Mouse (Mus musculus): ENCODE measurements around the gene Tmem178b.

The Tmem178b gene

DNA sequence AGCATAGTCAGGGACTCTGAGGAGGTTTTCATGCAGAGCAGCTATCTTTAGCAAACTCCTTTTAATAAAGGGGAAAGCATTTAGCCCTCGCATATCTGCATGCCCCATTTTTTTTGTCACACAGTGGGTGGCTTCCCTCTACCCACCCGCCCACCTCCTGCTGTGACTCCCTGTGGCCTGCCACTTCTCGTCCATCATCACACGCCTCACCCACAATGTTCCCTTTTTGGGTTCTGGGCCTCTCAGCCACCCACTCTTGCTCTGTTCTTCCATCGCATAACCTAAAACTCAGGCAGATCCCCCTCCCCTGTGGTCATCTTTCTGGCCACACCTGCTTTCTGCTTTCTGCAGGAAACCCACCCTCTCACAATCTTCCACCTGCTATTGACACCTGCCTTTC is 288.3 kb downstream of the Tmem178b start:
- in situ Hi-C loops (cut with MboI, MseI): no loop called here

DNA sequence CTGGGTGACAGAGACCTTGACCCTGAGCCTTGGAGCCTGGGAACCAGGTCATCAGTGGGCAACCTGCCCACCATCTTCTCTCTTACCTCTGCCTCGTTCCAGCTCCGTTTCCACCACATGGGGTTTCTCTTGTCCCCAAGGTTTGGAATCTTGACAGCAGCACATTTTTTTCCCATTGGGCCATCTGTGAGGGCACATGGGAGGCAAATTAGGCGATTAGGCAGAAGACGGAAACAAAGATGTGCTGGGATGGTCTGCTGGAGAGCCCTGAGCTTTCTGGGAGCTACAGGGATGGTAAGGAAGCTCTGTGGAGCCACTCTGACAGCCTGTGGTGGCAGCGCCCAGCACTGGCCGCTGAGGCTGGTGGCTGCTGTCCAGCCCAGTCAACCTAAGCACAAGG is 300.5 kb downstream of the Tmem178b start:
- in situ Hi-C loops (cut with MboI, MseI): no loop called here

DNA sequence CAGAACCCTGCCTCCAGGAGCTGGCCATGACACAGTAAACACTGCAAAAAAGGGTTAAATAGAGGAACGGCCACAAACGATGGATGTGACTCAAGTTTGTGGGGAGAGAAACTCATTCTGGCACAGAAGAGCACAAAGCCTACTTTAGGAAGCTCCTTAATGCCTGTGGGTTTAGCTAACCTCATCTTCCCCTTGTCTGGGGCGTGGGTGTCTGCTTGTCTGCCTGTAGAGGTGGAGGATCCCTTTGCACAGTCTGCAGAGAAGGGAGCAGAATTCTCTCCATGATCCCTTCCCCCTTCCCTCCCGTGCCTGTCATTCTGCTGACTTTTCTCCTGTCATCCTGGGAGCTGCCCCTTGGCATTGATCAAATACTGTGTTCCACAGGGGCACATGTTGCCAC is 304.8 kb downstream of the Tmem178b start:
- in situ Hi-C loops (cut with MboI, MseI): no loop called here

DNA sequence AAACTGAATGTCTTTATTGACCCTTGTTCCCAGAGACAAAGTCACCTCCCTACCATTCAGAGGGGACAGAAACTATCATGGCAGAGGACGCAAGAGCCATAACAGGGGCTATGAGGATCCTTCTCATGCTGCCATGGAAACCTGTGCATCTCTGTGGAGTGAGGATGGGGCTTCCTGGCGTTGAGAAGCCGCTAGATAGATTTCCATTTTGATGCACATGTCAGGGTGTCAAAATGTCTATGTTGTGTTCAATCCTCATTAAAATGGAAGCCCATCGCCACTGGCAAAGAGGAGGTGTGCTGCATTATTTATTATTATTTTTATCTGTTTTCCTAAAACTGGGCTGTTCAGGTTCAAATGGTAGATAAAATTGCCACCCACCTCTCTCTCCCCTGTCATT is 307.5 kb downstream of the Tmem178b start:
- in situ Hi-C loops (cut with MboI, MseI): no loop called here

DNA sequence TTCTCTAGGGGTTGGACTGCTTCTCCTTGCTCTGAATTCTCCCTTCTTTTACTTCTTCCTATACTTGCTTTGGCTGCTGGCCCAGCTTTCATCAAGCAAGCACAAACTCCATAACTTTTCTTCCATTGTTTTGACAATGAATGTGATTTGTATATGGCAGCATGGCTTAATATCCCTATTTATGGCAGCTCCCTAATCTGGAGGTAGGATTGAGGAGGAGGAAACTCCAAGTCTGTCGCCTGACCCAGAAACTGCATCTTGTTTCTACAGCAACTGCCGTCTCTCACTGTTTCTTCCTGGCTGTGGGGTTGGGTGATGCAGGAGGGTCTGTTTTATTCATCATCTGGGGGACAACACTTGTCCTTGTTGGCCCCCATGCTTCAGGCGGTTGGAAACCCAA is 327.6 kb downstream of the Tmem178b start:
- in situ Hi-C loops (cut with MboI, MseI): no loop called here

DNA sequence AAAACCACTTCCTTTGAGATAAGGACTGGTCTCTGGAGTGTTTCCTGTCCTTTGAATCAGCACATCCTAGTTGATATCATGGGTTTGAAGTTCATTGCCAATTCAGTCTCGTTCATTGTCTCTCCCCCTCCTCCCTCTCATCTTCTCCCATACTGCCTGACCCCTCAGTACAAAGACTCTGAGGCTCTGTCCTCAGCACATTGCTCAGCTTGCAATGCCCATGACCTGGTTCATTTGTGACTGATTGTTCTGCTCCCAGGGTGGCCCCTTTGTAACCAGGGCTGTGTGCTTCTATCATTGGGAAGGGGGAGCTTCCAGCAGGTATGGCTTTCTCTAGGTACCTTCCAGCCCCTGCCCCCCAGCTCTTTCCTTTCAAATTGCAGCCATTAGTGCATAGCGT is 329.5 kb downstream of the Tmem178b start:
- in situ Hi-C loops (cut with MboI, MseI): no loop called here

DNA sequence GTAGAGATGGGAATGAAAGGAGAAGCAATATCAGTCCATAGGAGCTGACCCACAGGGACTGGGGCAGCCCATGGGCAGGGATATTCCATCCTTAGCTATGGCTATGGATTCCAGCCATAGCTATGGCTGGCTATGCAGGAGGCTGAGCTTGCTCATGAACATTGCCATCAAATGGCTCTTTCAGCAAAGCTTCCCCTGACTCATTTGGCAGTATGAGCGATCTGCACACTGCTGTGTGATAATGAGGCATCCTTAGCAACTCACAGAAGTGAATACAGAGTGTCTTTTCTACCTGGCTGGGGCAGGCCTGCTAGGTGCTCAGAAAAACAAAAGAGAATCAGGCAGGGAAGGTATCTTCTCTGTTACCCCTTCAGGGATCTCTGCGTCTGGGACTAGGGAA is 332.3 kb downstream of the Tmem178b start:
- in situ Hi-C loops (cut with MboI, MseI): no loop called here

DNA sequence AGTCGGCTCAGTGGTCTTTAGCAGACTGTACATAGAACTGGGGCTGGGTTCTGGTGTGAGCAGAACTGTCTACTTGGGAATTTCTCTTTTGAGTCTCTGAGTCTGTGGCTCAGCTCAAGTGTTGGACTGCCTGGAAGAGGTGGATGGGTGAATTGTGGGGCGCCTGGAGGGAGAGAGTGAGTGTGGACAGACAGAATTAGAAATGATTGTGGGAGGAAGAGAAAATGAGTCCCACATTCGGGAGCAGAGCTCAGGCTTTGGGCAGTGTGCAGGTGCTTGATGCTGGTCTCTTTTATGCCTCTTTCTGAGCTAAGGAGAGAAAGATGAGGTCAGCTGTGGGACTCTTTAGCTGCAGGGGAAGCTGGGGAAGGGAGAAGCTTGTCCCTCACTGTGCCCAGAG is 334.9 kb downstream of the Tmem178b start:
- in situ Hi-C loops (cut with MboI, MseI): no loop called here

DNA sequence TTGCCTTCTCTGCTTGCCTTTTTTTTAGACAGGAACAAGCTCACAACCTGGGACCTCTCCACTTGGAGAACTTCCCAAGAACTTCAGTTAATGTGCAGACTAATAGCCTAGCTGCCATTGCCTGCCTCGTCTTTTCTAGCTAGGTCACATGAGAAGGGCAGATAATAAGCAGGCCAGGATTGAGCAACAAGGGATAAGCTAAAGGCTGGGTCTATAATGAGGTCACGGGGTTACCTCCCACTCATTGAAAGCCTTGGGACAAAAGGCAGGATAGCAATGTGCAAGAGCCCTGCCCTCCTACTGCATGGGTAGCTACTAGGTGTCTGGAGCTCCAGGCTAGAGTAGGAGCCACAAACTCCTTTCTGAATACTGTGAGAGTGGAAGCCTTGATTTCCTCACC is 336.1 kb downstream of the Tmem178b start:
- in situ Hi-C loops (cut with MboI, MseI): no loop called here

DNA sequence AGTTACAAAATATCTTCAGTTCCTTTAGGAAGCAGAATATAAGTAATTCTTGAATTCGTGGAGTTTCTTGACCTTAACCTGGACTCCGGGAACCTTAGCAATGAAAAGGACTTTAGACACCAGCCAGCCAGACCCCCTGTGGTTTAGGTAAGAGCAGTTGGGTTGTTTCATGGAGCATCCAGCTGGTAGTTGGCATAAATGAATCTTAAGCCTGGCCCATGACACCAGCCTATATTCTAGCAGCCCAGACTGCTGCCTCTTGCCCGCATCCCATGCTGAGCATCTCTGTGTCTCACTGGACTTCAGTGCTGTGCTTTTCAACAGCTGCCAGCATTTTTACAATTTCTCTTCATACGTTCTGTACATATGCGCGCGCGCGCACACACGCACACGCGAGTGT is 344.1 kb downstream of the Tmem178b start:
- in situ Hi-C loops (cut with MboI, MseI): no loop called here

DNA sequence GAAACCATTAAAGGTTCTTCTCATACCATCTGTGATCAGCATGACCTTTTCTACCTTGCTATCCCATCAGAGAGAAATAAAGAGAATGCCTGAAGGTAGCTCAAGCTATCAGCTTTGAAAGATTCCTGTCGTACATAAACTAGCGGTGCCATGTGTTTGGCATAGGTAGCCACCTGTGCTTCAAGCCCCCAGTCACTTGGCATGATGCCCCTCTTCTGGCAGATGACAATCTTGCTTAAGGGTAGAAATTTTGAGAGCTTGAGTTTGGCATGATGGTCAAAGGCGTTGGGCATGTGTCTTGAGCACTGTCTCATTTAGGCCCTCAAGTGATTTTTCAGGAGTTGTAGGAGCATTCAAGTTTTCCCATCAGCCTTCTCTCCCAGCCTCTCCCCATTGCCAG is 344.6 kb downstream of the Tmem178b start:
- in situ Hi-C loops (cut with MboI, MseI): no loop called here

DNA sequence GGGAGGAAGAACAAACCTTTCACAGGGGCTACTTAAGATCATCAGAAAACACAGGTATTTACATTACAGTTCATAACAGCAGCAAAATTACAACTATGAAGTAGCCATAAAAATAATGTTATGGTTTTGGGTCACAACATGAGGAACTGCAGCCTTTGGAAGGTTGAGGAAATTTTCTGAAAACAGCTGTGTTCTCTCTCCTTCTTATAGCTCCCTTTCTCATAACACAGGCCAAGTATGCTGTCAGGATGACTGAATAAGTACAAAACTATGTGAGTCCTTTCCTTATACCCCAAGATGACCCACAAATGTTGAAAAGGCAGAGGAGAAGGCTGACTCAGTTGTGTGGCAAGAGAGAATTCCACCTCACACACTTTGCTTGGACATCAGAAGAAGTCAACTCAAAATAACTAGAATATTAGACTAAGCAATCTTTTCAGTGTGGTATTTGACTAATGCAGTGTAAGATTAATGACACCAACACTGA is 347.6 kb downstream of the Tmem178b start:
- in situ Hi-C loops (cut with MboI, MseI): no loop called here

DNA sequence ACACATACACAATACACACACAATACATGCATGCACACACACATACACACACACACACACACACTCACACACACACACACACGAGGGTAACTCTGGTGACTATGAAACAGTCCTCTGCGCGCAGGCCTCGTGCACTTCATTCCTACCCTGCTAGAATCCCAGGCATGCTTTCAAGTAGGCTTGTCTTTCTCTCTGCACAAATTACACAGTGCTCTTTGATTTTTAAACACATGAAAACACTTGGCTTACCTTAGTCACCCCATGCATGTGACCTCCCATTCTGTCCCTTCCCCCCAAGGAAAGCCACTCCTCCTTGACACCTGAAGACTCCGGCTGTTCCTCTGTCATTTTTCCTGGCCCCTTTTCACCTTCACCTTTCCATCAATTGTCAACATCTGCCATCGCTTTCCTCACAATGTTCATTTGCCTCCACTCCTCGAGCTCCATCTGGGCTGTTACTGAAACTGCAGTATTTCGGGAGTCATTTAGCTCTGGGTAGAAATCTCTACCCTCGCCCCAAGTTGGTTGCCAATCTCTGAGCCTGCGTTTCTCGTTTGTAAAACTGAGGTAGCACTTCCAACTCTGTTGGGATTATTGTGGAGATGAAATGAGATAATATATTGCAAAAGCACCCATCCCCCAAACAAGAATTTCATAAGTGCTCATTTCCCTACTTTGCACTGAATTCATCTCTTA is 352.7 kb downstream of the Tmem178b start:
- in situ Hi-C loops (cut with MboI, MseI): no loop called here

DNA sequence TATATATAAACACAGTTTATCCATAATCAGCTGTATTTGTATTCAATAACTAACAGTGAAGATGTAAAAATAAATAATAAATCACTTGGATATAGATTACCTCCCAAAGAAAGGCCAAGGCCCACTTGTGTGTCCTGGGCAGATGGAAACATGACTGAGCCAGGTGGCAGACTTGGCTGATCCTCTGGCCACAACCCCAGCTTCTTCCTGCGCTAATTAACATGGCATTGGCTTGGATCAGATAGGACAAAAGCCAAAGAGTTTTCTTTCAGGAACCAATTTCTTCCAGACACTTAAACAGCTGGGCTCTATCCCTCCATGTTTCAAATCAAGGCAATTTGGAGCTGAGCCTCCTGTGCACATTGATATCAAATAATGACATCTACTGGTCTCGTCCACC is 355.9 kb downstream of the Tmem178b start:
- in situ Hi-C loops (cut with MboI, MseI): no loop called here

DNA sequence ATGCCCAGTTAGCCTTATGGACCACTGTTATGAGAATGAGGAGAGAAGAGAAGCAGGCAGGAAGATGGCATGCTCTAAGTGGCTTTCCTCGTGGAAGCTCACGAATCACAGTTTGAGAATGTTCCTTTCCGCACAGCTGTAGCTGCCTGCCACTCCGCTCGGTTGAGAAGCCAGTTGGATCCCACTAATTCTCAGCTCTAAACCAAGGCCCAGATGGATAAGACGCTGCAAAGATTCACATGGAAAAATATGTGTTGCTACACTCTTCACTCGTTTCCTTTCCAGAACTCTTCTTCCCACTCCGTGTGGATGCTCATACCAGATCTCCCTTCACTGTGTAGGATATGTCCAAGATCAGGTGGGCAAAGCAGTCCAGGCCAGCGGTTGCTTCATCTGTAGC is 356.9 kb downstream of the Tmem178b start:
- in situ Hi-C loops (cut with MboI, MseI): no loop called here

DNA sequence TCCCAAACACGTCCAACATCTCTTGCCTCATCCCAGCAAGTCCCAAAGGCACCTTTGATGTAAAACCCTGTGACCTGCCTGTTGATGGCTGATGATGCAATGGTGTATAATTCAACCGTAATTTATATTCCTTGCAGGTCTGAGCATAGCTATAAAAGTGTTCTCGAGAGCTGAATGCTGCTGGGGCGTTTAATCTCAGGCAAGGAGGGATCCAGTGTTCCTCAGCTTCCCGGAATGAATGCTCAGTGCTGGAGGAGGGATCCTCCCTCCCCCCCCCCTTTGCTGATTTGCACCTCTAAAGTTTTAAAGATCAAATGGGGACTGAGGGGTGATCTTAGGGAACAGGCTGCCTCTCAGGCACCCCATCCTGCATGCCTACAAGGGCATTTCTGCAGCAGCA is 361.0 kb downstream of the Tmem178b start:
- in situ Hi-C loops (cut with MboI, MseI): no loop called here

DNA sequence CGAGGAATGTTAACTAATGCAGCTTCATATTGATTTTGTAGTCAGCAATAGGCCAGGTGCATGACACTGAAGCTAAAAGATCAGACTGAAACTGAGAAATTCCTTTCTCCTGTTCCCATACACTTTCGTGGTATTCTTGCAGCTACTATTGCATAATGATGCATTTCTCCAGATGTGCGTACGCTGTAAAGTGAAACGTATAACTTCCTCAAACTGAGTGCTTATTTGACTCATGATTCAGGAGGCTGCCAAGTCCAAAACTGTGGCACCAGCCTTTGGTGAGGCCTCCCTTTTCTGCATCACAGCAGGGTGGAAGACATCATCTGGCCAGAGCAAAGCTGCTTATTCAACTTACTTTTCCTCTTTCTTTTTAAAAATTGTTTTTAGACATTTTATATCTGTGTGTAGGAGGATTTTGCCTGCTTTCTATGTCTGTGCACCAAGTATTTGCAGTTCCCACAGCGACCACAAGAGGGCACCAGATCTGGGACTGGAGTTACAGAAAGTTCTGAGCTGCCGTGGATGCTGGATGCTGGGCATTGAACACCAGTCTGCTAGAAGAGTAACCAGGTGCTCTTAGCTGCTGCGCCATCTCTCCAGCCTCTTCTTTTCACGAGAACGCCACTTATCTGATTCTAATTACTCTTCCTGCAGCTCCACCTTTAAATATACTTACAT is 362.9 kb downstream of the Tmem178b start:
- in situ Hi-C loops (cut with MboI, MseI): no loop called here

DNA sequence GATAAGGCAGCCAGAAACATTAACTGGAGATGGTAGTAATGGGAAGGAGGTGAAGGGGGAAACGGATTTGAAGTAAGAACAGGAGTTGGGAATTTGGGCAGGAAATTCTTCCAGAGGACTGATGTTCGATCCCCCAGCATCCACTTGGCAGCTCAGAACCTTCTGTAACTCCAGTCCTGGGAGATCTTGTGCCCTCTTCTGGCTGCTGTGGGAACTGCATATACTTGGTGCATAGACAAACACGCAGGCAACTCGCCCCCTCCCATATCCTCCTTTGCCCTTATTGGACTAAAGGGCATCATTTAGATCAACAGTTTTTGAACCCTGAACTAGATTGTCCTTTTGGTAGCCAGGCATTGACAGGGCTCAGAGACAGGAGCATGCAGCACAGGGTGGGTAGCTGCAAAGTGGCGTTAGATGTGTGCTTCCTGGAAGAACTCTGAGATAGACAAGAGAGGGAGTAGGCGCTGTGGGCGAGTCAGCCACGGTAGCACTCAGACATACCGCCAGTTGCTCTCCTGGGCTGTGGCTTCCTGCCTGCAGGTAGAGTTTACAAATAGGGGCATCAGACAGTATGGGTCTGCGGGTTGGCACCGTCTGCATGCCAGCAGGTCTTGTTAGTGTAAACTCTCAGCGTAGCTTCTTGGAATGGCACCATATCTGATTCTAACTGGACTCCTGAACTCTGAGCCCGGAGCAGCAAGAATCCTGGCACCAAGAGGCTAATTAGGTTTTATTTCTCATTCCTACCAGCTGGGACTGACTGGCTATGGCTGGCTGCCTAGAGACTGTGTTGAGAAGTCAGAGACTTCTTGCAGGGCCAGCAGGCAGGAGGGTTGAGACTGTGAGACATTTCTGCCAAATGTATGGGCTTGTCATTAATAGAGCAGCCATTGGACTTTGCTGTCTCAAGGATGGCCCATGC is 364.0 kb downstream of the Tmem178b start:
- in situ Hi-C loops (cut with MboI, MseI): no loop called here

DNA sequence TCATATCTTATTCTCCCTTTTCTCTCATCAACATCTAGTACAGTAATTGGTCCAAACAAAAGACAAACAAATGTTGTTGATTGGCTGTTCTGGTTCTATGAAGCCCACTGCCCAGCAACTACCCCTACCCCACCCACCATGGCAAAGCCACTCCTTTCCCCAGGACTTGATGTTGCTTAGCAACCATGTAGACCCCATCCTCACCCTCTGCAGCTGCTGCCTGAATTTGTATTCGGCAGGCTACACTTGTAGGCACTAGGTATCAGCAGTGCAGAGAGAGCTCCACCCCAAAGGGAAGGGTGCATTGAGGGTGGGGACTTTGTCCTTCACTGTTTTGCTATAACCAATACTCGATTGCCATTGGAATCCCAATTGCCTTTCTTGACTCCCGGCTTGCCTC is 365.8 kb downstream of the Tmem178b start:
- in situ Hi-C loops (cut with MboI, MseI): no loop called here

DNA sequence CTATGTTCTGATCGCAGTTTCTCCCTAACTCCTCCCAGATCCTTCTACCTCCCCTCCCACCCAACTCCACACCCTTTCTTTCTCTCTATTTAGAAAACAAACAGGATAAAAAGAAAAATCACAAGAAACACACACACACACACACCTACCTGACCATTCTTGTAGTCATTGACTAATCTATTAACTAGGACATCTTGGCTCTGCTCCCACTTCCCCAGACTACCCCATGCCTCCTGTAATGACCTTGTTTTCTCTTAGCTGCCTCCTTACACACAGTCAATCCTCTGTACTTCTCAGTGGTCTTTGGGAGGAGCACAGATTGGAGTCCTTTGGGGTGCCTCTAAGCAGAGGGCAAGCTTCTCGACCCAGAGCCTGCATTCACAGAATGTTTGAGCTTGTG is 367.6 kb downstream of the Tmem178b start:
- in situ Hi-C loops (cut with MboI, MseI): no loop called here

DNA sequence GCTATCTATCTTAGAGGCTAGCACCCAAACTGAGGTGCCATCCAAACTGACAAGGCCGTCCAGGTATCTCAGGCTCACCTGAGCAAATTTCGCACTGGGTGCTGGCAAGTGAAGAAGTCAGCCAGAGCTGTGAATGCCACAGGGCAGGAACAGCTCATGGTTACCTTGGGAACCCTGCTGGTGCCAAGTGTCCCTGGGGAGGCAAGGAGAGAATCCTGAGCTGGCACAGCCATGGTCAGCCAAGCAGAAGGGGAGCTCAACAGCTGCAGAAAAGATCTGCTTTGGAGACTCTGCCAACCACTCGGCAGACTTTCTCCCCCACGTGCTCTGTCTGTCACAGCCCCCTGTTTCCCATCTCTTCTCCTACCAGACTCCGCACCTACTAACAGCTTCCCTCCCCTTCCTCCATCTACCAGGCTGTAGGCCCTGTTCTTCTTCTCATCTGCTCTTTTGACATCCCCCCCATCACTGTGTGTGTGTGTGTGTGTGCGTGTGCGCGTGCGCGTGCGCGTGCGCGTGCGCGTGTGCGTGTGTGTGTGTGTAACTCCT is 374.4 kb downstream of the Tmem178b start:
- in situ Hi-C loops (cut with MboI, MseI): no loop called here

DNA sequence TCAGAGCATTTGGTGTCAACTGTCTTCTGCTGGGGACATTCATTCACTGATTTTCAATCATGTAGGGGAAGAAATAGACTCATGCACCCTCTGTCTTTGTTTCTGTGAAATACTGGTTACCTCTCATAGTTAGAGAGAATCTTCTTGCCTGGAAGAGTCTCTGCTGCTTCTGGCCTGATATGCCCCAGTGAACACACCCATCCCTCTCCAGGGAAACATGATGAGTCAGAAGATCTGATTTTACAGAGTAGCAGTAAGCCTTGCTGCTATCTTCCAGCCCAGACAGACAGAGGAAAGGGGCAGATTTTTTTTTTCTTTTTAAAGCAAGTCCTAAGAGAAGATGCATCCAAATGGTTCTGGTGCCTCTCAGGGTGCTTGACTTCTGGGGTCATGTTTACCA is 376.9 kb downstream of the Tmem178b start:
- in situ Hi-C loops (cut with MboI, MseI): no loop called here

Data from T-helper 1 cell (primary cell).